Mouse (Mus musculus): ENCODE measurements at regions not wholly inside any gene's neighbourhood (a gene's known extent, or its start where the extent isn't known, plus 50 kb on each side); places are given as distances from the start of the nearest gene placed in this dataset.

DNA sequence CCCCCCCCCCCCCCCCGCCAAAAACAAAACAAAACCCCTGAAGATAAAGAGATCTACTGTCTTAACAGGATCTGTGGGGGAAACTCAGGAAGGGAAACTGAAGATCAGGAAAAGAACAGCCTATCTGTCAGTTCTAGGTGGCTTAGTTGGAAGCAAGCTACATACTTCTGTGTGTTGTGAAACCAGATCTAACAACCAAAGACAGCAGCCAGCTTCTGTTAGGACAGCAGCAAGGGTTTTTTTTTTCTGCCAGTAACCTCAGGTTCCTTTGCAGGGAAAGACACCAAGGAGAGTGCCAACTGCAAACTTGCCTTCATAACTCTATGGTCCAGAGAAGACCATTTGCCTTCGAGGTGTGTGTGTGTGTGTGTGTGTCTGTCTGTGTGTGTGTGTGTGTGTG lies 261.2 kb downstream of the Bcl11a start:
- Histone ChIP-seq H3K4me3 (ENCODE audit: low read depth, low read length) (no peak overlapping the region), H3K36me3 (ENCODE audit: control insufficient read depth, insufficient read depth, low read length) (no peaks in the 10 kb centered on the region), H3K4me2 (no peak overlapping the region), H3K4me1 (ENCODE audit: control insufficient read depth, insufficient read depth, low read length) (no peaks in the 10 kb centered on the region), H3K27me3 (ENCODE audit: control insufficient read depth, insufficient read depth, low read length) (no peaks in the 10 kb centered on the region), H3K9ac (ENCODE audit: low read depth, low read length) (no peak overlapping the region), H3K9me3 (replicated peaks; ENCODE audit: control insufficient read depth, low read length) (no peaks in the 10 kb centered on the region), H3K27ac (ENCODE audit: low read depth, low read length) (no peak overlapping the region)
- 33% methylated on average over 2 of the region's 2 CpGs for WGBS (ENCODE audit: insufficient replicate concordance)
- no peak for ATAC-seq (replicated peaks; ENCODE audit: insufficient number of reproducible peaks, low FRiP score, low TSS enrichment)

GRCm38 (mm10) chr11:24340677-24341076 lies 262.8 kb downstream of the Bcl11a start:
- Histone ChIP-seq H3K4me2 (no peak overlapping the region), H3K4me3 (ENCODE audit: low read depth, low read length) (no peak overlapping the region), H3K4me1 (ENCODE audit: control insufficient read depth, insufficient read depth, low read length) (no peaks in the 10 kb centered on the region), H3K27me3 (ENCODE audit: control insufficient read depth, insufficient read depth, low read length) (no peaks in the 10 kb centered on the region), H3K27ac (ENCODE audit: low read depth, low read length) (no peak overlapping the region), H3K9me3 (replicated peaks; ENCODE audit: control insufficient read depth, low read length) (no peaks in the 10 kb centered on the region), H3K9ac (ENCODE audit: low read depth, low read length) (no peak overlapping the region), H3K36me3 (ENCODE audit: control insufficient read depth, insufficient read depth, low read length) (no peaks in the 10 kb centered on the region)
- WGBS (ENCODE audit: insufficient replicate concordance), result 69% methylated on average over 2 of the region's 2 CpGs
- no peak for ATAC-seq (replicated peaks; ENCODE audit: insufficient number of reproducible peaks, low FRiP score, low TSS enrichment)

DNA sequence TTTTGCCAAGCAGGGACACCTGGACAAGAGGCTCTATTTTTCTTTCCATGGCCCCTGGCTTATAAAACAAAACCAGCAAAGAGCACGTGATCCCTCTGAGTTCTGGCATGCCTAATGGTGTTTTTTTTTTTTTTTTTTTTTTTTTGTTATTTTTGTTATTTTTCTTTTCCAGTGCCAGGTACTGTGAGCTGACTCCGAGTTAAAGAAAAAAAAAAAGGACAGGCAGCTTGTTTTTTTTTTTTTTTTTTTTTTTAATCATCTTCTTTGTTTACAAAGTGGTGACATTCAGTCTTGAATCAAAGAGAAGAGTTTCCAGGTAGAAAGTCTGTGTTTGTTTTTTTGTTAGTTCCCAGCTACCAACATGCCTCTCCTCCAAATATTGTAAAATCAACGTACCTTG lies 263.8 kb downstream of the Bcl11a start:
- H3K4me3 ChIP-seq (ENCODE audit: low read depth, low read length), result no peak overlapping the region
- H3K4me1 ChIP-seq (ENCODE audit: control insufficient read depth, insufficient read depth, low read length), result no peaks in the 10 kb centered on the region
- H3K27me3 ChIP-seq (ENCODE audit: control insufficient read depth, insufficient read depth, low read length), result no peaks in the 10 kb centered on the region
- H3K27ac ChIP-seq (ENCODE audit: low read depth, low read length), result no peak overlapping the region
- H3K9me3 ChIP-seq (replicated peaks; ENCODE audit: control insufficient read depth, low read length), result no peaks in the 10 kb centered on the region
- H3K4me2 ChIP-seq, result no peak overlapping the region
- no peak overlapping the region for H3K9ac ChIP-seq (ENCODE audit: low read depth, low read length)
- 61% methylated on average over 3 of the region's 3 CpGs for WGBS (ENCODE audit: insufficient replicate concordance)
- ATAC-seq (replicated peaks; ENCODE audit: insufficient number of reproducible peaks, low FRiP score, low TSS enrichment), result no peak
- no peaks in the 10 kb centered on the region for H3K36me3 ChIP-seq (ENCODE audit: control insufficient read depth, insufficient read depth, low read length)

- Histone ChIP-seq H3K36me3 (ENCODE audit: control insufficient read depth, insufficient read depth, low read length) (no peaks in the 10 kb centered on the region), H3K9ac (ENCODE audit: low read depth, low read length) (no peak overlapping the region), H3K4me3 (ENCODE audit: low read depth, low read length) (no peak overlapping the region), H3K9me3 (replicated peaks; ENCODE audit: control insufficient read depth, low read length) (no peaks in the 10 kb centered on the region), H3K4me2 (no peak overlapping the region), H3K27ac (ENCODE audit: low read depth, low read length) (no peak overlapping the region), H3K4me1 (ENCODE audit: control insufficient read depth, insufficient read depth, low read length) (0 out of 2 replicates have a peak, but pooled peaks cover under 1% of the 10 kb centered on the region), H3K27me3 (ENCODE audit: control insufficient read depth, insufficient read depth, low read length) (no peaks in the 10 kb centered on the region)
- 37% methylated on average over 2 of the region's 2 CpGs for WGBS (ENCODE audit: insufficient replicate concordance)
- no peak for ATAC-seq (replicated peaks; ENCODE audit: insufficient number of reproducible peaks, low FRiP score, low TSS enrichment)
Observed at GRCm38 (mm10) chr11:24342176-24342575, 264.3 kb downstream of the Bcl11a start.

DNA sequence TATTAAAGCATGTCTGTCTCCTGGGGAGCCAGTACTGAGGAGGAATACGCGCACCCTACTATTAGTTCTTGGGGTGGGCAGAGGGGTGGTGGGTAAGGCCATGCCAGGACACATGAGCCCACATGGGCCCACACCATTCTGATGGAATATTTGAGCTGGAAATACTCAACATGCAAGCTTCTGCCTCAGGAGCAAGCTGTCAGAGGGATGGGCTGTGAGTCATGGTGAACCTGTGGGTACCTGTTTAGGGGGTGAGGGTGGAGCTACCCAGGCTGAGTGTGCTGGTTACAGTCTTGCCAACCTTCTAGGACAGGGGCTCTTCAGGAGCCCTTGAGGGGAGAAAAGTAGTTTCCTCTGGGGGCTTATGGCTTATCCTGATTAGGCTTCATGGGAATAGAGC lies 264.9 kb downstream of the Bcl11a start:
- H3K4me3 ChIP-seq (ENCODE audit: low read depth, low read length), result no peak overlapping the region
- no peaks in the 10 kb centered on the region for H3K9me3 ChIP-seq (replicated peaks; ENCODE audit: control insufficient read depth, low read length)
- no peak for ATAC-seq (replicated peaks; ENCODE audit: insufficient number of reproducible peaks, low FRiP score, low TSS enrichment)
- no peak overlapping the region for H3K4me2 ChIP-seq
- H3K9ac ChIP-seq (ENCODE audit: low read depth, low read length), result no peak overlapping the region
- no peak overlapping the region for H3K27ac ChIP-seq (ENCODE audit: low read depth, low read length)
- no peaks in the 10 kb centered on the region for H3K36me3 ChIP-seq (ENCODE audit: control insufficient read depth, insufficient read depth, low read length)
- 0 out of 2 replicates have a peak, but pooled peaks cover 2% of the 10 kb centered on the region for H3K4me1 ChIP-seq (ENCODE audit: control insufficient read depth, insufficient read depth, low read length)
- H3K27me3 ChIP-seq (ENCODE audit: control insufficient read depth, insufficient read depth, low read length), result no peaks in the 10 kb centered on the region
- 84% methylated on average over 2 of the region's 2 CpGs for WGBS (ENCODE audit: insufficient replicate concordance)

DNA sequence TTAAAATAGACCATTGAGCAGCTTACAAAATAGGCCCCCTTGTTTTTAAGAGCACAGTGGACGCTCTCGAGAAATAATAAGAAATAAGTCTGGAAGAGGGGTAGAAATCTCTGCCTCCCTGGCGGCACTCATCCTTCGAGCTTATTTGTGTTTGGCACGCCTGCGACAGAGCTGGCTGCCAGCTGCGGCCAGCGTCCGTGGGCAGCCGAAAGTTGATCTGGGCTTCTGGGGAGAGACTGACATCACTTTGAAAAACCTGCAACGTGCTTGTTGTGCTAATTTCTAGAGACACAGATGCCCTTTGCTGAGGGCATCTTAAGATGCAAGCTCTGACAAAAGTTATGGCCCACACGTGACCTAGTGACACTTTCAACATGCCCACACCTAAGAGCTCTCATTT lies 269.4 kb downstream of the Bcl11a start:
- ATAC-seq (replicated peaks; ENCODE audit: insufficient number of reproducible peaks, low FRiP score, low TSS enrichment), result no peak
- Histone ChIP-seq H3K9ac (ENCODE audit: low read depth, low read length) (no peak overlapping the region), H3K36me3 (ENCODE audit: control insufficient read depth, insufficient read depth, low read length) (no peaks in the 10 kb centered on the region), H3K27ac (ENCODE audit: low read depth, low read length) (no peak overlapping the region), H3K4me3 (ENCODE audit: low read depth, low read length) (no peak overlapping the region), H3K4me1 (ENCODE audit: control insufficient read depth, insufficient read depth, low read length) (0 out of 2 replicates have a peak, but pooled peaks cover 2% of the 10 kb centered on the region), H3K27me3 (ENCODE audit: control insufficient read depth, insufficient read depth, low read length) (no peaks in the 10 kb centered on the region), H3K4me2 (no peak overlapping the region), H3K9me3 (replicated peaks; ENCODE audit: control insufficient read depth, low read length) (no peaks in the 10 kb centered on the region)
- 56% methylated on average over 12 of the region's 12 CpGs for WGBS (ENCODE audit: insufficient replicate concordance)

GRCm38 (mm10) chr11:24348741-24349140 lies 270.9 kb downstream of the Bcl11a start:
- Histone ChIP-seq H3K4me1 (ENCODE audit: control insufficient read depth, insufficient read depth, low read length) (0 out of 2 replicates have a peak, but pooled peaks cover 2% of the 10 kb centered on the region), H3K27me3 (ENCODE audit: control insufficient read depth, insufficient read depth, low read length) (no peaks in the 10 kb centered on the region), H3K9me3 (replicated peaks; ENCODE audit: control insufficient read depth, low read length) (no peaks in the 10 kb centered on the region), H3K36me3 (ENCODE audit: control insufficient read depth, insufficient read depth, low read length) (no peaks in the 10 kb centered on the region), H3K27ac (ENCODE audit: low read depth, low read length) (no peak overlapping the region), H3K9ac (ENCODE audit: low read depth, low read length) (no peak overlapping the region), H3K4me2 (no peak overlapping the region), H3K4me3 (ENCODE audit: low read depth, low read length) (no peak overlapping the region)
- WGBS (ENCODE audit: insufficient replicate concordance), result 62% methylated on average over 4 of the region's 4 CpGs
- ATAC-seq (replicated peaks; ENCODE audit: insufficient number of reproducible peaks, low FRiP score, low TSS enrichment), result no peak

GRCm38 (mm10) chr11:24349967-24350643 lies 272.2 kb downstream of the Bcl11a start:
- Histone ChIP-seq H3K36me3 (ENCODE audit: control insufficient read depth, insufficient read depth, low read length) (no peaks in the 10 kb centered on the region), H3K9me3 (replicated peaks; ENCODE audit: control insufficient read depth, low read length) (no peaks in the 10 kb centered on the region), H3K4me3 (ENCODE audit: low read depth, low read length) (no peak overlapping the region), H3K27me3 (ENCODE audit: control insufficient read depth, insufficient read depth, low read length) (no peaks in the 10 kb centered on the region), H3K27ac (ENCODE audit: low read depth, low read length) (no peak overlapping the region), H3K4me2 (no peak overlapping the region), H3K4me1 (ENCODE audit: control insufficient read depth, insufficient read depth, low read length) (0 out of 2 replicates have a peak, but pooled peaks cover 2% of the 10 kb centered on the region), H3K9ac (ENCODE audit: low read depth, low read length) (no peak overlapping the region)
- 33% methylated on average over 10 of the region's 10 CpGs for WGBS (ENCODE audit: insufficient replicate concordance)
- no peak for ATAC-seq (replicated peaks; ENCODE audit: insufficient number of reproducible peaks, low FRiP score, low TSS enrichment)

- WGBS (ENCODE audit: insufficient replicate concordance), result 81% methylated on average over 4 of the region's 4 CpGs
Observed at GRCm38 (mm10) chr11:24350839-24351238, 273.0 kb downstream of the Bcl11a start.

More at GRCm38 (mm10) chr11:24350839-24351238, 273.0 kb downstream of the Bcl11a start:
- Histone ChIP-seq H3K4me2 (no peak overlapping the region), H3K9ac (ENCODE audit: low read depth, low read length) (no peak overlapping the region), H3K4me3 (ENCODE audit: low read depth, low read length) (no peak overlapping the region), H3K27ac (ENCODE audit: low read depth, low read length) (no peak overlapping the region), H3K4me1 (ENCODE audit: control insufficient read depth, insufficient read depth, low read length) (0 out of 2 replicates have a peak, but pooled peaks cover 2% of the 10 kb centered on the region), H3K27me3 (ENCODE audit: control insufficient read depth, insufficient read depth, low read length) (no peaks in the 10 kb centered on the region), H3K9me3 (replicated peaks; ENCODE audit: control insufficient read depth, low read length) (no peaks in the 10 kb centered on the region), H3K36me3 (ENCODE audit: control insufficient read depth, insufficient read depth, low read length) (no peaks in the 10 kb centered on the region)
- ATAC-seq (replicated peaks; ENCODE audit: insufficient number of reproducible peaks, low FRiP score, low TSS enrichment), result no peak

Data from heart, embryonic 11.5 days (tissue).